Mouse (Mus musculus) MEL (cell line): ENCODE results near the gene Nrip1. TPM values are rescaled to one million over a fixed set of nuclear protein-coding genes. Genes with fewer than 3 reads are reported as not detected.

Experiments
- DNase-seq: peaks from one replicate; pipeline ENCODE4 v3.0.0; 2011; ENCODE audit warnings: low read depth, low spot score
- H3K27ac ChIP-seq: 2 replicates; pipeline ENCODE4 v1.5.1; 2012; ENCODE audit warnings: low read depth, mild to moderate bottlenecking, control low read depth, low read length, moderate library complexity; ENCODE audit not compliant: control insufficient read depth
- H3K27me3 ChIP-seq, 2 experiments: fragments of 150-350 bp in 1 of 2; sonication (generic) in 1 of 2; 2 replicates each; pipeline ENCODE4 v1.6.1; 2012; ENCODE audit warnings: low read length in 2 of 2, mild to moderate bottlenecking in 2 of 2, improper control_type of control experiment in 1 of 2, moderate library complexity in 1 of 2; ENCODE audit not compliant: insufficient read depth in 2 of 2, control insufficient read depth in 1 of 2
- H3K36me3 ChIP-seq, 2 experiments: 2 replicates each; pipeline ENCODE4 v1.6.1; 2012 to 2014; ENCODE audit warnings: low read length in 2 of 2, improper control_type of control experiment in 1 of 2, inconsistent platforms in 1 of 2, mild to moderate bottlenecking in 1 of 2; ENCODE audit not compliant: insufficient read depth in 2 of 2, control insufficient read depth in 1 of 2
- H3K4me1 ChIP-seq, 2 experiments: fragments of 150-350 bp in 1 of 2; sonication (generic) in 1 of 2; 2 replicates each; pipeline ENCODE4 v1.6.1; 2012; ENCODE audit warnings: low read length in 2 of 2, improper control_type of control experiment in 1 of 2, mild to moderate bottlenecking in 1 of 2; ENCODE audit not compliant: insufficient read depth in 2 of 2, control insufficient read depth in 1 of 2
- H3K4me3 ChIP-seq, 2 experiments: fragments of 150-350 bp in 1 of 2; sonication (generic) in 1 of 2; 2 replicates each; pipeline ENCODE4 v1.5.1; 2012; ENCODE audit warnings: low read depth in 2 of 2, low read length in 2 of 2, mild to moderate bottlenecking in 2 of 2, moderate library complexity in 2 of 2, control low read depth in 1 of 2, improper control_type of control experiment in 1 of 2; ENCODE audit not compliant: control insufficient read depth in 1 of 2, insufficient read depth in 1 of 2
- H3K79me2 ChIP-seq: 2 replicates; pipeline ENCODE4 v1.6.1; 2012; ENCODE audit warnings: mild to moderate bottlenecking, low read length, moderate library complexity; ENCODE audit not compliant: control insufficient read depth, poor library complexity, insufficient read depth
- H3K9ac ChIP-seq: 2 replicates; pipeline ENCODE4 v1.6.1; 2012; ENCODE audit warnings: low read depth, mild to moderate bottlenecking, control low read depth, low read length, moderate library complexity; ENCODE audit not compliant: control insufficient read depth, poor library complexity, severe bottlenecking
- H3K9me3 ChIP-seq: fragments of 150-350 bp; sonication (generic); replicated peaks from 2 replicates; pipeline ENCODE4 v1.6.1; 2012; ENCODE audit warnings: mild to moderate bottlenecking, low read length, improper control_type of control experiment, moderate library complexity; ENCODE audit not compliant: insufficient read depth
- CHD1 ChIP-seq: IDR thresholded peaks from 2 replicates; pipeline ENCODE4 v1.6.1; 2012; ENCODE audit warnings: low read depth, mild to moderate bottlenecking, inconsistent platforms, low read length, improper control_type of control experiment
- CHD2 ChIP-seq: IDR thresholded peaks from 2 replicates; pipeline ENCODE4 v1.6.1; 2011; ENCODE audit warnings: low read length, improper control_type of control experiment
- EP300 ChIP-seq, 2 experiments: IDR thresholded peaks; 2 replicates each; pipeline ENCODE4 v1.6.1; 2011; ENCODE audit warnings: improper control_type of control experiment in 2 of 2, low read length in 2 of 2, low read depth in 1 of 2, mild to moderate bottlenecking in 1 of 2
- ETS1 ChIP-seq: IDR thresholded peaks from 2 replicates; pipeline ENCODE4 v1.6.1; 2012; ENCODE audit warnings: low read depth, mild to moderate bottlenecking, inconsistent platforms, low read length, improper control_type of control experiment, moderate library complexity
- GATA1 ChIP-seq: IDR thresholded peaks from 2 replicates; pipeline ENCODE4 v1.6.1; 2011; ENCODE audit warnings: low read depth, low read length, improper control_type of control experiment
- HCFC1 ChIP-seq: IDR thresholded peaks from 2 replicates; pipeline ENCODE4 v1.6.1; 2012; ENCODE audit warnings: low read depth, mild to moderate bottlenecking, inconsistent platforms, low read length, improper control_type of control experiment, moderate library complexity
- KAT2A ChIP-seq: conservative IDR thresholded peaks from 2 replicates; pipeline ENCODE4 v1.6.1; 2012; ENCODE audit warnings: low read depth, low read length, improper control_type of control experiment, inconsistent platforms
- MAFK ChIP-seq: IDR thresholded peaks from 2 replicates; pipeline ENCODE4 v1.6.1; 2011; ENCODE audit warnings: low read depth, mild to moderate bottlenecking, low read length, improper control_type of control experiment, borderline replicate concordance
- MAX ChIP-seq: IDR thresholded peaks from 2 replicates; pipeline ENCODE4 v1.6.1; 2011; ENCODE audit warnings: low read length, improper control_type of control experiment
- MEF2A ChIP-seq: IDR thresholded peaks from 2 replicates; pipeline ENCODE4 v1.6.1; 2014; ENCODE audit warnings: low read depth, mild to moderate bottlenecking, inconsistent platforms, low read length, improper control_type of control experiment; ENCODE audit not compliant: poor library complexity, insufficient replicate concordance, severe bottlenecking; ENCODE audit errors: extremely low read depth
- MXI1 ChIP-seq: IDR thresholded peaks from 2 replicates; pipeline ENCODE4 v1.6.1; 2011; ENCODE audit warnings: mild to moderate bottlenecking, low read depth, low read length, improper control_type of control experiment
- MYB ChIP-seq: IDR thresholded peaks from 2 replicates; pipeline ENCODE4 v1.6.1; 2011; ENCODE audit warnings: mild to moderate bottlenecking, low read depth, low read length, improper control_type of control experiment
- NRF1 ChIP-seq: IDR thresholded peaks from 2 replicates; pipeline ENCODE4 v1.6.1; 2014; ENCODE audit warnings: low read depth, mild to moderate bottlenecking, inconsistent platforms, low read length, improper control_type of control experiment, moderate library complexity; ENCODE audit not compliant: poor library complexity, insufficient read depth, severe bottlenecking
- POLR2AphosphoS5 ChIP-seq: IDR thresholded peaks from 2 replicates; pipeline ENCODE4 v1.6.1; 2012; ENCODE audit warnings: low read depth, borderline replicate concordance, mild to moderate bottlenecking, inconsistent platforms, low read length, moderate library complexity, mixed read lengths
- RCOR1 ChIP-seq: IDR thresholded peaks from 2 replicates; pipeline ENCODE4 v1.6.1; 2012; ENCODE audit warnings: low read depth, mild to moderate bottlenecking, inconsistent platforms, low read length, improper control_type of control experiment
- SIN3A ChIP-seq: IDR thresholded peaks from 2 replicates; pipeline ENCODE4 v1.6.1; 2012; ENCODE audit warnings: low read length, improper control_type of control experiment, inconsistent platforms
- TBP ChIP-seq: IDR thresholded peaks from 2 replicates; pipeline ENCODE4 v1.8.0; 2011; ENCODE audit warnings: low read depth, low read length, improper control_type of control experiment
- USF2 ChIP-seq, 2 experiments: IDR thresholded peaks; 2 replicates each; pipeline ENCODE4 v1.6.1; 2011 to 2012; ENCODE audit warnings: improper control_type of control experiment in 2 of 2, low read length in 2 of 2, borderline replicate concordance in 1 of 2, inconsistent platforms in 1 of 2, low read depth in 1 of 2, mild to moderate bottlenecking in 1 of 2; ENCODE audit not compliant: insufficient read depth in 1 of 2
- ZC3H11A ChIP-seq: IDR thresholded peaks from 2 replicates; pipeline ENCODE4 v1.6.1; 2012; ENCODE audit warnings: low read depth, mild to moderate bottlenecking, inconsistent platforms, low read length, improper control_type of control experiment
- ZKSCAN1 ChIP-seq: IDR thresholded peaks from 2 replicates; pipeline ENCODE4 v1.6.1; 2012; ENCODE audit warnings: low read depth, mild to moderate bottlenecking, inconsistent platforms, low read length, improper control_type of control experiment, moderate library complexity
- ZMIZ1 ChIP-seq: IDR thresholded peaks from 2 replicates; pipeline ENCODE4 v1.6.1; 2012; ENCODE audit warnings: low read depth, mild to moderate bottlenecking, inconsistent platforms, low read length, improper control_type of control experiment, moderate library complexity
- ZNF384 ChIP-seq: IDR thresholded peaks from 2 replicates; pipeline ENCODE4 v1.6.1; 2012; ENCODE audit warnings: low read depth, mild to moderate bottlenecking, inconsistent platforms, low read length, improper control_type of control experiment
- polyA plus RNA-seq, 2 experiments: library from polyadenylated mRNA; stranded (reverse) in 1 of 2; unstranded in 1 of 2; fragments of >175 nt in 1 of 2; fragments of >200 nt in 1 of 2; gene quantifications; 2 replicates each; pipeline versions ENCODE4 v1.2.1 to v1.2.4; 2012; ENCODE audit warnings: low replicate concordance in 2 of 2, low read depth in 1 of 2; ENCODE audit not compliant: insufficient read length in 2 of 2, insufficient read depth in 1 of 2, missing spikeins in 1 of 2
- total RNA-seq: library from RNA; depleted of rRNA; stranded (reverse); fragments of 300-350 nt; gene quantifications from 2 replicates; pipeline ENCODE4 v1.2.3, GENCODE M21; 2012

Gene Nrip1
- total and polyA plus RNA-seq, 3 experiments: 13.6 to 42.6 (median 21.1) TPM

- H3K27ac ChIP-seq: no peak overlapping the region
- H3K79me2 ChIP-seq: peaks cover 5% of the 10 kb centered on the region; the same call in 1 of the 2 replicates
- no peak overlapping the region for H3K4me3 ChIP-seq
- TF ChIP-seq USF2 (IDR thresholded peaks at IDR 0.05; ENCODE audit: borderline replicate concordance in 1 of 2, insufficient read depth in 1 of 2, low read depth in 1 of 2, low read length in 2 of 2) (no peak), ZKSCAN1 (no peak), ZNF384 (no peak), RCOR1 (no peak), ETS1 (no peak), POLR2AphosphoS5 (no peak), ZC3H11A (no peak), NRF1 (no peak), ZMIZ1 (no peak), CHD1 (no peak), CHD2 (no peak), GATA1 (no peak), MXI1 (no peak), SIN3A (no peak), TBP (no peak), MEF2A (no peak), KAT2A (no peak), HCFC1 (no peak), MAX (no peak), MYB (no peak)
- H3K4me1 ChIP-seq: peaks cover 0 to 6% of the 10 kb centered on the region in 2 experiments; a peak in 2 of 4 replicates
- H3K36me3 ChIP-seq: peaks cover 5 to 15% of the 10 kb centered on the region in 2 experiments; a peak in 3 of 4 replicates
- no peaks in the 10 kb centered on the region for H3K9me3 ChIP-seq
- DNase-seq: no peak
- no peak overlapping the region for H3K9ac ChIP-seq
- no peaks in the 10 kb centered on the region for H3K27me3 ChIP-seq
Measured at GRCm38 (mm10) chr16:76307039-76307438, 66.6 kb downstream of the Nrip1 start.

GRCm38 (mm10) chr16:76306446-76306845 is 67.2 kb downstream of the Nrip1 start:
- Histone ChIP-seq H3K9me3 (no peaks in the 10 kb centered on the region), H3K36me3 (peaks cover 5 to 16% of the 10 kb centered on the region in 2 experiments; a peak in 3 of 4 replicates), H3K79me2 (peaks cover 2% of the 10 kb centered on the region; the same call in 1 of the 2 replicates), H3K4me3 (no peak overlapping the region), H3K9ac (no peak overlapping the region), H3K4me1 (peaks cover 0 to 2% of the 10 kb centered on the region in 2 experiments; a peak in 2 of 4 replicates), H3K27me3 (no peaks in the 10 kb centered on the region), H3K27ac (no peak overlapping the region)
- TF ChIP-seq KAT2A (no peak), MAFK (no peak), ZMIZ1 (no peak), EP300 (IDR thresholded peaks at IDR 0.05; ENCODE audit: low read depth in 1 of 2, low read length in 2 of 2) (no peak)
- DNase-seq: no peak
